Mouse (Mus musculus) CD4-positive, CD25-positive, alpha-beta regulatory T cell, adult 2 months (primary cell): ENCODE measurements at regions not wholly inside any gene's neighbourhood (a gene's known extent, or its start where the extent isn't known, plus 50 kb on each side); places are given as distances from the start of the nearest gene placed in this dataset.

Experiments
- DNase-seq: peaks from one replicate; pipeline ENCODE4 v3.0.0-alpha.2; 2012; ENCODE audit warnings: low read depth, low spot score

DNA sequence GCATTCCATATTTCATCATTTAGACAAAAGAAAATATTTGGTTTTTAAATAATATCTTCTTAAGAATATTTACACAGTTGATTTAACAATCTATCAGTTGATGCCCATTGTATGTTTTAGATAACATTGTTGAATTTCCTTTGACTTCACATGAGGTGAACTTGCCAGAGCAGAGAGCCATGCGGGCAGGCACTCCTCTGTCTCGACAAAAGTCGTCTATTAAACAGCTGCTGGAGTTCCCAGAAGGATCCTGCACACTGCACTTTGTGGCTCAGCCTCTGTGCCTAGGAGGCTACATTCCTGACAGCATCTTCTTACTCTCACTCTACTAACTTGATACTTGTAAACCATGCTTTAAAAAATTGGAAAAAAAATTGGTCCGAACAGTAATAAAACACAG lies 221.7 kb upstream of the Pde3a start:
- DNase-seq, result no peak

DNA sequence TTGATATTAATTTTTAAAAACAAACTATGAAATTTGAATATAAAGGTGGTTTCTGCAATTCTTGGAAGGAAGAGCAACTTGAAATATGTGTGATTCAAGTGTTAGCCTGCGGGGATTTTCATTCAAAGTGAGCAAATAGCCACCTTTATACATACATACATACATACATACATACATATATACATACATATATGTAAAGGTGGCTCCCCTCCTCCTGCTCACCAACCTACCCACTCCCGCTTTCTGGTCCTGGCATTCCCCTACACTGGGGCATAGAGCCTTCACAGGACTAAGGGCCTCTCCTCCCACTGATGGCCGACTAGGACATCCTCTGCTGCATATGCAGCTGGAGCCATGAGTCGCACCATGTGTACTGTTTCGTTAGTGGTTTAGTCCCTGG lies 221.3 kb upstream of the Pde3a start:
- DNase-seq, result no peak

DNA sequence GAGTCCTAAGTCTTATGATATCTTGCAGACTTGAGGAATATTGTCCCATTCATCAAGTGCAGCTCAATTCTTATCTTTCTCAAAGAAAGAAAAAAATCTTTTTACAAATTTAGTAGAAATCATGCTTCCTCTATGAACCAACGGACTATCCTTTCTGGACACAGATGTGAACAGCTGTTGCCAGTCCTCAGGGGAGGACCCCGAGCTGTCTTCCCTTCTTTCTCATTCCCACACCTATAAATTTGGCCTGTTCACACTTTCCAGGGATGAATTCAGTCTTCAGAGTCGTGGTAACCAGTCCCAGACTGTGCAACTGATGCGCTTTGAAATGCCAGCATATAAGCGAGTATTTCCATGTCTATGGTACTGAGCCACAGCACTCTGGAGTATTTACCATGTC lies 214.2 kb upstream of the Pde3a start:
- no peak for DNase-seq

- DNase-seq, result no peak
Observed at GRCm38 (mm10) chr6:141041358-141041757, 207.7 kb upstream of the Pde3a start.

GRCm38 (mm10) chr6:141041781-141042625 lies 207.1 kb upstream of the Pde3a start:
- DNase-seq, result no peak

GRCm38 (mm10) chr6:141048271-141048670 lies 200.8 kb upstream of the Pde3a start:
- no peak for DNase-seq

DNA sequence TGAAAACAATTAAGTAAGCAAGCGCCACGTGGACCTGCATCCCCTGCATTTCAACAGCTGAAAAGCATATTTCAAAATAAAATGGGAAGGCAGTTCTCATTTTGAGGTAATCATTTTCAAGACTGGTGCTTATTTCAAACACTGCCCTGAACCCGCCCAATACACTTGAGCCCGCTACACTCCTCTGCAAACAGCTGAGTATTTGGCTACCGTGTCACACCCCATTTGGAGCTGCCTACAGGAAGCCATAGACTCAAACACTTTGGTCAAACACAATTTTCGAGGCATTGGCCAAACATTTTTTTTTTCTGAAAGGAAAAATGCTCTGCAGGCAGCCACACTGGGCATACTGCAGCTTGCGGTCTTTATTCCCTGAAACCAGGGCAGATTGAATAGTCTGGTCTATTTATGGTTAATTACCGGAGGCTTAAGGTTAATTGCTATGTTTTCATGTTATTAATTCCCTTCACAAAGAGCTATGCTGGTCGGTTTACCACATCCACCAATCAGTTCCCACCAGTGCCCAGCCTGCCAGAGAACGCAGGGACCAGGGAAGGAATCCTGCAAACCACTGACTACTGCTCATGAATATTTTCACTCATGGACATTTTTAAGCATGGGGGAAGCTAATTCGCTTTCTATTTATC lies 198.9 kb upstream of the Pde3a start:
- DNase-seq, result no peak

DNA sequence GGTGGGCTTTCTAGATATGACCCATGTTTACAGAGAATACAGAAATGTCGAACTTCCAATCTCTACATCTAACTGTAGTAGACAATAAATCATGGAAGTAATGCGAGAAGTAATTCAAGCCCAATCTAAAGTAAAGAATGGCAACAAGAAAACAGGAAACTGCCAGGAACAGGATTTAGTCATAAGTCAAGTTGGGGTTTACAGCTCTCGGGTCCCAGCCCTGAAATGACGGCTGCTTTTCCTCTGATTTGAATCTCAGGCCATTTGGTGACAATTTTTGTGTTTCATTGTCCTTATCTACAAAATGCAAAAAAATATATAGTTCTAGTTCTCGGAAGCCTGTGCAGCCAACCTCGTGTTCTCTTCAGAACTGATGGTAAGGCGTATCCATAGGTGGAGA lies 195.0 kb upstream of the Pde3a start:
- DNase-seq, result no peak

DNA sequence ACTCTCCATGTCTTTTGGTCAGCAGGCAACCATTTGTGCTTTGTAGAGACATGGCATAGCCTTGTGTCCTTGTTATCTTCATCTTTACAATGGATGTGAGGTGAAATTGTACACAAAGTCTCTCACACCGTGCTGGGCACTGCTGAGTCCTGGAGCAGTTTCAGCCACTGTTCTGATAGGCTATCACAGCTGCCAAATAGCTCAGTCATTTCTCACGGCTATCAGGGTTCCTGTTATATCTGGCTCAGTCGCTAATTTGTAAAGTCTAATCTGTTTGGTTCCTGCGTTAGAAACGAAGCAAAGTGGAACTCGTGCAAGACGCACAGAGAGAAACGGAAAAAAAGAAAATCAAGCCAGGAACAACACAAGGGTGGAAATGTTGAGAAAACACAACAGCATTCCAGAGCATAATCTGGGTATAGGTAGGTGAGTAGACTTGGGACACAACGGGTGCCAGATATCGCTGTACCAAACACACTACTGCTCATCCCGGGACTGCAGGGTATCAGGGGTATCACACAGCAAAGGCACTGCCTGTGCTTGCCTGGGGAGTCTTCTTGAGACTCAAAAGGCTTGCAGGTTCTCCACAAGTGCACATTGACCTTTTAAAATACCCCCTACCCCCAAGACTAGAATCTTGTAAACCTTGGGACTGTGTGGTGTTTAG lies 189.7 kb upstream of the Pde3a start:
- DNase-seq, result no peak

DNA sequence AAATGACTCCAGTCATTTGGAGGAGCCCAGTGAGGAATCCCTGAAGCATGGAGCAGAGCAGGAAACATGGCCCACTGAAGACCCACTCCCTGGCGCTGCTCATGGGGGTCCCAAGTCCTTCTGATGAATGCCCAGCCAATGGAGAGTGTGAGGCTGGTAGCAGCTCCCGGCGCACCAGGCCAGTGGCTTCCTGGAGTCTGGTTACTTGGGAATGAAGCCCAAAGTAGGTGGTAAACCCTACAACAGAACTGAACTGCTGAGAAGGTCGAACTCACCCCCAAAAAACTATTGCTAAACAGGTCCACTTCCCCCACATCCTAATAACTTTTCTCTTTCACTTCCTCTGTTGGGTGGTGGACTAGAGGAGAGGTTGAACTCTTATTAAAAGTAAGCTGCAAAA lies 183.3 kb upstream of the Pde3a start:
- no peak for DNase-seq

GRCm38 (mm10) chr6:141068861-141069467 lies 180.1 kb upstream of the Pde3a start:
- no peak for DNase-seq

- no peak for DNase-seq
Observed at GRCm38 (mm10) chr6:141069896-141070295, 179.2 kb upstream of the Pde3a start.

GRCm38 (mm10) chr6:141071507-141071906 lies 177.6 kb upstream of the Pde3a start:
- no peak for DNase-seq

DNA sequence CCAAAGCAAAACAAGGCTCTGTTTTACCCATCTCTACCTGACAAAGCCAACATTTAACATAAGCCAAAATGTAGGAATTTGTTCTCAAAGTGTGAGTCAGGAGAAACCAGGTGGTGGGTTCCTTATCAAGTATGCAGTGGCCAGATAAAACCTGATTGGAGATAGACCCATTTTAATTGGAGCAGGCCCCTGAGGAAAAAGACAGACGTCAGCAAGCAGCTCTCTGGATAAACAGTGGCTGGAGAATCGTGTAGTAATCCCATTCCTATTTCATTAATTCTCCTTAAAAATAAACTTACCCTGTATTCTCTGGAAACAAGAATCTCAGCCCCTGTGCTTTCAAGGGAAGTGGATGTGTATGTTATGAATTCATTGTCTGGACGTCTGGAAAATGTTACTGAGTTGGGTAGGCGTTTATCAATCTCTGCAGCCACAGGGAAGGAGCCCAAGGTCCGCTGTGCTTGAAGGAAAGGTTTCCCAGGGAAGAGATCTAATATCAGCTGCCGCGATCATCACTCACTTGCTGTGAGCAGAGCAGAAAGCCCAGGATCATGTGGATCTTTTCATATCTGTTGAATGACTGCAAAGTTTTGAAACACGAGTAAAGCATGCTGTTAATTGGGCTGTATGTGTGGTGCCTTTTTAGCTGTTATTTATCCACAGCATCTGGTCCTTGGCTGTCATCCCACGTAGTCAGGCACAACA lies 157.8 kb upstream of the Pde3a start:
- no peak for DNase-seq

DNA sequence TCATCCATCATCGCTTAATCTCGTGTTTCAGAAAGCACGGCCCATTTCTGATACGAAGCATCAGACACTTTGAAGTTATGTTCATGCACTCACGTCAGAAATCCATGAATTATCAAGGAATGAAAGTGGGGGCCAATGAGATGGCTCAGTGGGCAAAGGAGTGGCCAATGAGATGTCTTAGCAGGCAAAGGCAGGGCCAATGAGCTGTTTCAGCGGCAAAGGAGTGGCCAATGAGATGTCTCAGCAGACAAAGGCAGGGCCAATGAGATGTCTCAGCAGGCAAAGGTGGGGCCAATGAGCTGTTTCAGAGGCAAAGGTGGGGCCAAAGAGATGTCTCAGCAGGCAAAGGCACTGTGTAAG lies 157.3 kb upstream of the Pde3a start:
- no peak for DNase-seq

DNA sequence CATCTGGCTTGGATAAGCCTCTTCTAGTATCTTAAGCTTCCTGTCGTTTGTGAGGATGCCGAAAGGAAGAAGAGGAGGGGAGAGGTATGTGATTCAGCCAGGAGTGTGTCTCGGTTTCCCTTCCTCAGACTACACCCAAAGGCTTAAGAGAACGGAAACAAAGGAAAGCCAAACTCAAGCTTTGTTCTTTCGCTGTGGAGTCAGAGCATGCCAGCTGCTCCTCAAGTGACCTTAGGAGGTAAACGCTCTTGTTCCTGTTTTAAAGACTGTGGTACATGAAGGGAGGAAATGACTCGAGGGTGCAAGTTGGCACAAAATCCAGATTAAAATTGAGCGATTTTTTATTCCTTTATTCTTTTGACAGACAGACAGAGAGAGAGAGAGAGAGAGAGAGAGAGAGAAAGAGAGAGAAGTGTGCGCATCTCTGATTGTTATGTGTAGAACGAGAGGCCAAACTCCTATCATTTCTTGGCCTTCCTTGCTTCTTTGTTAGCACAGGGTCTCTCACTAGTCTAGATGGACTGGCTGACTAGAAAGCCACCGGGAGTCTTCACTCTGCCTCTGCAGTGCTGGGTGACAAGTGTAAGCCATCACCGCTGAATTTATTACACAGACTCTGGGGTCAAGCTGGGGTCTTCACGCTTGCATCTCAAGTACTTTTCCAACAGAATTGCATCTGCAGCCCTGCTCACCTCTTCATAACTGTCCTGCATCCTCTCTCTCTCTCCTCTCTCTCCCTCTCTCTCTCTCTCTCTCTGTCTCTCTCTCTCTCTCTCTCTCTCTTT lies 151.5 kb upstream of the Pde3a start:
- no peak for DNase-seq

DNA sequence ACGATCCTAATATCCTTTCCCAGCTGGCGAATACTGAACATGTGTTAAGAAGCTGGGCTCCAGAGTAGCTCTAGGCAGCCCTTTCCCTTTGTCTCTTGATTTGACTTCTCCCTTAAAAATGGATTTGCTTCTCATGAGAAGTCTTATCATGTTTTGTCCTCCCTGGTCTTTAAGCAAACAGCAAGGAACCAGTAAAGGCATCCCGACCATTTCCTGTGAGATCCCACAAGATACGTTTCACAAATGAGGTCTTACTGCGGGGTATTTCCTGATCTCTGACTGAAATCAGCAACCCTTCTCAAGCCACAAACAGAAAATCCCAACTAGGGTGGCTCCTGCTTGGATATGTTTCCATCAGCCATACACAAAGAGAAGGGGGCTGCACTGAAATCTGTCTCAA lies 130.8 kb upstream of the Pde3a start:
- DNase-seq, result no peak

DNA sequence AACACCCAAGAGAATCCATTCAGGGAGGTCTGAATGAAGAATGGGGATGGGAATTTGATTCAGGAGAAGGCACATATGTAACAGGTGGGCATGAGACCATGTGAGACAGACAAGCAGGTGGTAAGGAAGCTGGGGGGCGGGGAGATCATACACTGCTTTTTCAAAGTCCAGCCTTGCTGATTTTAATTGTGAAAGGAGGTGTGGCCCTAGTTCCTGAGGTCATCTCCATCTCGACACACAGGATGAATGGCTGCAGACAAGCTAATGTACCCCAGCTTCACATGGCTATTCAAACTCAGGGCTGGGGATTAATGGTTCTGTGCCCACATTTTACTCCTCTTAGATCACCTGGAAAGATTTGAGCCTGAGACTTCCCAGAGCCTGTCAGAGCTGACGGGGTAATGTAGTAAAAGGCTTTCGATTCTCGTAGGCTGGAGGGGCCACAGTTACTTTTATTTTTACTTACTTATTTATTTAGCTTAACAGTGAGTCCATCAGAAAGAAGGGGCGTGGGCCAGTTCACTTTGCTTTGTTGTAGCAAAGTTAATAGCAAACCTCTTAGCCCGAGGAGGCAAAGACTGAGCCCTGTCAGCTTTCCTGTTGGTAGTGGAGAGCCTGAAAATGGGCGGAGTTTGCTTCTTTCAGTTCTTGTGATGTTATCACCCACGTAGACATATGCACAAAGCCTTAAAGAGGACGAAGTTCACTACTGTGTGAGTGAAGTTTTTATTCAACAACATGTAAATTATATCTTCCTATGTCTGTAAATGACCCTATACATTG lies 122.3 kb upstream of the Pde3a start:
- DNase-seq, result no peak

GRCm38 (mm10) chr6:141129596-141129995 lies 119.5 kb upstream of the Pde3a start:
- DNase-seq, result no peak

- DNase-seq, result no peak
Observed at GRCm38 (mm10) chr6:141134176-141134575, 114.9 kb upstream of the Pde3a start.
